Mouse (Mus musculus): ENCODE measurements at regions not wholly inside any gene's neighbourhood (a gene's known extent, or its start where the extent isn't known, plus 50 kb on each side); places are given as distances from the start of the nearest gene placed in this dataset.
"Not testable (repeated sequence)": the region's sequence is repeated elsewhere in the genome, so short reads cannot be mapped to it uniquely, and the experiment has no call there.

DNA sequence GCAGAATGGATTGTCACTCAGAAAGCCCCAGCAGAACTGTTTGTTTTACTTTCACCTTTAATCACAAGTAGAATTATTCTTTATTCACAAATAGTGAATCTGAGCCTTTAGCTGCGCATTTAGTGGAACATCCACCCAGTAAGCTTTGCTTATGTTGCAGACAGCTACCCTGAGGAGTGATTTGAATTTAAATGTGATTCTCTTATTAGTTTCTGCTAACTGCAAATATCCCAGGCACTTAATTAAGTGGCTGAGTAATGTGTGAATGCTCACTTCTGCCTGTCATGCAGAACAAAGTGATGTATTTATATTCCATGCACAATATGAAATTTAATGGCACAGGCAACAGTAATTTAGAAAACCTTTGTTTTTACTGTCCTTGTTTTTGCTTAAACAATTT is 344.4 kb upstream of the Nova1 start:
- no peak for DNase-seq (ENCODE audit: low spot score)

DNA sequence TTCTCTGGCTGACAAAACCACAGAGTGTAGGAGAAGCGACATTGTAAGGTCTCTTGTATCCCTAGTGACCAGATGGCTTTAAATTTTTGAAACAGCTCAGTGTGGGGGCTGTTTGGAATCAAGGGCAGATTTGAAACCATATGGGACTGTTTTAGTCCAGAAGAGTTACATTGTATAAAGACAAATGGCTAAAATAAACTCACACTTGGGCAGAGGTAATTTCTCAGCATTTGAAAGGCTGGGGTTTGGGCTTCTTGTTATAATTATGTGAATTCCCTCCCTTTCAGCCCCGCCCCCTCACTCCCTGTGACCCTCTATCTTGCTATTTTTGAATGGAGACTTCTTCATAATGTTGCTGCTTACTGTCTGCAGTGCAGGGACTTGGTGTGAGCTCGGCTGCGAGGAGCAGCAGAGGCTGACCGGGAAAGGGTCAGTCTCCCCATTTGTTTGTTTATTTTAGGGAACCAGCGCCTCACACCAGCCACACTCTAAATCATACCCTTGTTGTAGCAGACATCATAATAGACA is 344.0 kb upstream of the Nova1 start:
- DNase-seq (ENCODE audit: low spot score) = peak; percentile 21

DNA sequence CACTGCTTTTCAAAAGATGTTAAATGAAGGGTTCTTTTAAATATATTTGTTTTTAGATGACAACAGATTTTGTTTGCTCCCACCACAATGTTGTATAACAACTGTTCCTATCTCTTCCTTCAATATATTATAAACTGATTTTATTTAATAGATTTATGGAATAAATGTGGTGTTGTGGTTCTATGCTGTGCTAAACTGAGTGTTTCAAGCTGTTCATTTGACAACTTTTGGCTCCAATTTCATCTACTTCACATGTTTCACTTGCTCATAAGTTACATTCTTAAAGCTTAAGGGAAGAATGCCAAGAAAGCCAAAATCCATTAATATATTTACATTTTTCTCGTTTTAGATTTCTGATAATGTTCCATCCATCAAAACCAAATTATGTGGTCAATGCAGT is 341.9 kb upstream of the Nova1 start:
- no peak for DNase-seq (ENCODE audit: low spot score)

DNA sequence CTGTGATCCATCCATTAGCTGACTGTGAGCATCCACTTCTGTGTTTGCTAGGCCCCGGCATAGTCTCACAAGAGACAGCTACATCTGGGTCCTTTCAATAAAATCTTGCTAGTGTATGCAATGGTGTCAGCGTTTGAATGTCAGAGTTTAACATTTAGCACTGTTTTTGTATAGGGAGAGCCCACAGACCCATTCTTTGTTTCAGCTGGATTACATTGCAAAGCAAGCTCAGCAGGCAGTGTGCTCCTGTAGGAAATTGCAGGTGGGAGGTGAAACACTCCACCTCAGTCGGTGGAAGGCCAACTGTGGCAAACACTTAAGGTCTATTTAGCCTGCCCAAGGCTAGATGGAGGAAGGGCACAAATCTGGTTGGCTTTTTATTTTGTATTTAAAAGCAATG is 337.2 kb upstream of the Nova1 start:
- DNase-seq (ENCODE audit: low spot score) = not testable (repeated sequence)

DNA sequence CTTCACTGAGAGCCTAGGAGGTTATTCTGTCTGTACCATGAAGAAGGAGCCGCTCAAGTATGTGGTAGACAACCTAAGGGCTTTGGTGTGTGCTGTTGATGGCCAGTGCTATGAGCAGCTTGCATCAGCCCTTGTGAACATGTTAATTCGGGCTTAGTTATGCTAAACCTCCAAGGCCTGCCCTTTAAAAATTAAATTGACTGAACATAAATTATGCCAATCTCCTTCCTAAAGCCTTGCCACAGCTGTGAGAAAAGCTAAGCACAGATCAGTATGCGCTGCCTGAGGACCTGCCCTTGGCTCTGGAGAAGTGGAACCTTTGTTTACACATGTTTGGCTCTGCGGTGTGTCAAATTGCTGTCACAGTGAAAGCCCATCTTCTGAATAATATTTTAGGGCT is 321.9 kb upstream of the Nova1 start:
- no peak for DNase-seq (ENCODE audit: low spot score)

DNA sequence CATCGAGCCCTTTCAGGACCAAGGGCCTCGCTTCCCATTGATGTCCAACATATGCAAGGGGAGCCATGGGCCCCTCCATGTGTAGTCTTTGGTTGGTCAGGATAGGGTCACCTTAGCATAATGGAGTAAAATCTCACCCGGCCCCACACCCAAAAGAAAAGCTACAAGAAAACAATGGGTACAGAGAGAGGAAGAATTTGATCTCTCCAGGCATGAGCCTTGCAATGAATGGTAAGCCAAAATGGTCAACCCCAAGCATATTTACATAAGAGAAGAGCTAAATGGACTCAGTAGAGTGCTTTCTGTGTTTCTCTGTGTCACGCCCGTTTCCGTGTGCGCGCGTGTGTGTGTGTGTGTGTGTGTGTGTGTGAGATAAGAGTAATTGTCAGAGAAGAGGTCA is 311.1 kb upstream of the Nova1 start:
- DNase-seq (ENCODE audit: low spot score) = no peak

DNA sequence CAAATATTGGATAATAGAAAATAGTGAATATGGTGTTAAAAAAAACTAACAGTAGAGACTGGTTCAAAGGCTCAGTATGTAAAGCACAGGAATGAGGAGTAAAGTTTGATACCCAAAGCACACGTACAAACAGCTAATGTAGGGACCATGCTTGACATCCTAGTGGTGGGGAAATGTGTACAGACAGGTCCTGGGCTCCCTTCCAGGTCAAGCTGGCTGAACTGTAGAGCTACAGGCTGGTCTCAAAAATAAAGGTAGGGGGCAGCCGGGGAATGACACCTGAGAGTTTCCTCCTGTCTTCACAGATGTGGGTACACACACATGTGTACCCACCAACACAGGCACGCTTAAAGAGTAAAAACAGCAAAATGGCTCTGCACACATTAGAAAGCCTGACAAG is 309.9 kb upstream of the Nova1 start:
- DNase-seq (ENCODE audit: low spot score) = no peak

DNA sequence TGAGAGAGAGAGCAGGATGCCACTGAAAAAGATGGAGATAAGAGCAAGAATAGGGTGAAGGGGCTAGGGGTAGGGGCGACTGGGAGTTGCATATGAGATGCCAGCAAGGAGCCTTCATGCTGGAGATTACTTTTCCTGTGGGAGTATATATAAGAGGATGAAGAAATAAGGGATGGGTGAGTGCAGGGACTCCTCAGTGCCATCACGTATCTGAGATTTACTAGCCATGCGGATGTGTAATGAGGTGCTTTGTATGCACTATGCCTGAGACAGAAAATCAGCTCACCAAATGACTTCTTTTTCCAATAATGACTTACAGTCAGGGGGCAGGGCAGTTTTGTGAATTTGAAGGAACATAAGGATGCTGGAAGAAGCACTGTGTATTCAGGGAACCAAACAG is 302.7 kb upstream of the Nova1 start:
- no peak for DNase-seq (ENCODE audit: low spot score)

DNA sequence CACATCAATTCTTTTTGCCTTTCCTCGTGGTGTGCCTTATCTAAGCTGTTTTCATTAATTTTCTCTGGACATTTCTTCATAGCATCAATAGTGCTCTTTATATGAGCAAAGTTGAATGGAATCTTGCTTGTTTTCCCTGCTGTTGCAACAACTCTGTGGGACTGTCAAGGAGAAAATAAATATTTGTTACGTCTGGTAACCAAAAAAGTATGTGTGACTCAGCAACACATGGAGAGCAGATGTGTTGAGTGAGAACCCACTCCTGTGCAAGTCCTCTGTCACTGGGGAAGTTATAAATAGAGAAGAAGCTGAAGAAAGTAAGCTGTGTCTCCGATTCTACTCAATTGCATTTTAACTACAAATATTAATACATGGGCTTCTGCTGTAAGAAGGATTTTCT is 298.8 kb upstream of the Nova1 start:
- DNase-seq (ENCODE audit: low spot score) = no peak

DNA sequence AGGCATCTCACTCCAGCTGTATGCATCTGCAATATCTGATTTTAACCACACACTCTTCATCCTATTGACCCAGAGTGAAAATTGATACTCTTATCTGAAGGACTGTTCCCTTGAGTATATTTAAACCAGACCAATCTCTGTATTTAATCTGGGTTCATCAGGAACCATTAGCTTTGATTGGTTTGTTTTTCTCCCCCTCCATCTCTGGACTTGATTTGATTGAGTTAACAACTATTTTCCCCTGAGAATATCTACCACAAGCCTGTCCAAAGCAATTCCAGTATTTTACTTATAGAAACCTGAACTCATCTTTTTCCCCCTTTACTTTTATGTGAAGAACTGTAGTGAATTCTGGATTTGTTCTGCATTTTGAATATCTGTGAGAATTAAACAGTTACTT is 270.5 kb upstream of the Nova1 start:
- DNase-seq (ENCODE audit: low spot score) = peak; percentile 4

DNA sequence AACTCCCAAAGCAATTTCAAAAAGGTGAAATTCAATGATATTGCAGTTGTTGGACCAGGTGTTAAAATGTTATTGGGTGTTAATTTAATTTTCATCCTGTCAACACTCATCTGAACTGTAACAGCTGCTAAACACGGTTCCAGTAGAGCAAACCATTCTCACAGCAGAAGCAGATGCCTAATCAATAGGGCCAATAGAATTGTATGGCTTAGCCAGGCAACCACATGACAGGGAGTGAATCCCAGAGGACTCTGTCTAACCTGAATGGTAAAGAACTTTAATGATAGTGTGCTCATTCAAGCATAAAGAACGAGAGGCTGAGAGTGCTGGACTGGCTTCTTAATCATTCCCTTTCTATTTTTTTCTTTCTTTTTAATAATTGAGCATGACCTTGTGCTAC is 256.2 kb upstream of the Nova1 start:
- DNase-seq (ENCODE audit: low spot score) = peak; percentile 3

DNA sequence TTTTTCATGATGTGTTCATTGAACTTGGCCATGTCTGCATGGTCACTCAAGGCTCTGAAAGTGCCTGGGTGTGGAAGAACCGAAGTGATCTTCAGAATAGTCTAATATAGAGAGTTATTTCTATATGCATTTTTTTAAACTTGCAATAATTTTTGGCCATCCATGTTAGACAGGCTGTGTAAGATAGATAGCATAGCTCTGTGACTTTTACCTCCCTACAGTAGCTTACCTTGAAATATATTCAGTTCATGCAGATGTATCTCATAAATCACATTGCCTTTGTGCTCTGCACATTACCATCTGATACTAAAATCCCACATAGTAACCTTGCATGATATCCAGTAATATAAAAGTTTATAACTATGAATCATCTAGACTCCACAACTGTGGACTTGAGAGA is 233.7 kb upstream of the Nova1 start:
- DNase-seq (ENCODE audit: low spot score) = no peak

DNA sequence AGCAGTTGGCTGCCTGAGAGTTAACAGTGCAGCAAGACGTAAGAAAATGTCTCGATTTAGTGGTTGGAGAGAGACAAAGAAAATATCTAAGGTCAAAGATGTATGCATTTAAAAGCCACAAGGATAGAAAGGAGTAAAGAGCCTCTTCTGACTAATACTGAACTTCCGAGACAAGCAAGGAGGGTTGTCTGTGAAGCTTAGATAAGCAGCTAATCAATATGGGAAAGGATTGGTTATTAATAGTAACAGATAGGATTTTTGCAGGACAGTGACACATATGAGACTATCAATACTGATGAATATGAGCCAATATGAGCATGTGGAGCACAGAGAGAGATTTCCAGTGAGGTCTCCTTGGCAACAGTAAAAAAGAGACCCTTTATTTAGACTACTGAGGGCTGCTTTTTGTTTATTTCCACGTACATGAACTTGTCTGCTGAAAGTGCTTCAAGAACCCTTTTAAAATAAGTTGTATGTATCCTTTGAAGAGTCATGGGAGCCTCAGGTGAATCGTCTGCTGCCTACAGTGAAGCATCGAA is 202.2 kb upstream of the Nova1 start:
- no peak for DNase-seq (ENCODE audit: low spot score)

DNA sequence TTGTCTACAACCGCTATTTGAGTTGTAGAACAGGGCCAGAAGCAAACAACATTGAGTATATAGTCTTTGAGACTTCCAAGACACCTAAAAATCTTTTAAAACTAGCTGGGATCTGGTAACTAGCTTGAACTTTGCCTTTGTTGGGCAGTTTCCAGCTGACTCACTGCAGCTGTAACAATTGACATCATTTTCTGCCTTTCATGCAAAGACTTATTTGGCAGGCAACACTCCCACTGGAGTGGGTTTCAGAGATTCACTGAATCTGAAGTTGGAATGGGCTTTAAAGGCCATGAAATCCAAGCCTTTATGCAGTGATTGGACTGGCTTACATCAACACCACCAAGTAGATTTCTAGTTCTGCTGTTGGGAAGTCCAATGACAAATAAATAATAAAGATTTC is 173.6 kb upstream of the Nova1 start:
- DNase-seq (ENCODE audit: low spot score) = no peak

DNA sequence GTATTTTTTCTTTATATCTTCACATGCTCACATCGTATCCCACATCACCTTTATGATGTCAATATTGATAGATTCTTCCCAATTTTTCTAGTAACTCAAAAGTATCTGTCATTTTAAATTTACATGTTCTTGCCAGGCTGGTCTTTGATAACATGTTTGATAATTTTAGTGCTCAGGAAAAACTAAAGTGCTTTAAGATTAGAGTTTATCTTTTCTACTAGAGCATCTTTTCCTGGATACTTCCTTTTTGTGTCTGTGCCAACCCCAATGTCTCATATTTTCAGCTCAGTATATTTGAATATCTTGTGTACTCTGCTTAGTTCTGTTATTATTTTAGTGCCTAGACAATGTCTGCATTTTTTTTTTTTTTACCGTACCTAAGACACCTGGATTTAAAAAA is 170.2 kb upstream of the Nova1 start:
- no peak for DNase-seq (ENCODE audit: low spot score)

DNA sequence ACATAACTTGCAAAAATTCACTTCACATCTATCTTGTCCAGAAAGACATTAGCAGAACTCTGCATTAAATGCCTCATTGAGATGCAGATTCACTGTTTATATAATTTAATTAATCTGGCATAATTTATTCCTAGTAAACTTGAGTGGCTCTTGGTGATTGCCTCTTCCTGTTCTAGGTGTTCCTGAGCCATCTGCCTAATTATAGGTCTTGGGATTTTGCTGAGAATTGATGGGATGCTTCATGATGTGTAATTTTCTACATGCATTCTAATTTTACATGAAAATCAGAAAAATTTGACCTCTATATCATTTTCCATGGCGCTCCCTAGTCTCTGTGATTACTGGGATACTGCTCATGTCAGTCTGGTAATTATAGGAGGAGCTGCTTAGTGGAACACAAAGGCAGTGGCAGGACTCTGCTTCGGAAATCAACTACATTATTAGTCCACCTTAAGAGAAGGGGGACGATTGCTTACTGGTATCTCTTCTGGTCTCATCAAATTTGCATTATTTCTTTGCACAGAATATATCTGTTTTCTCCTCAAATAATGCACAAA is 131.6 kb upstream of the Nova1 start:
- no peak for DNase-seq (ENCODE audit: low spot score)

DNA sequence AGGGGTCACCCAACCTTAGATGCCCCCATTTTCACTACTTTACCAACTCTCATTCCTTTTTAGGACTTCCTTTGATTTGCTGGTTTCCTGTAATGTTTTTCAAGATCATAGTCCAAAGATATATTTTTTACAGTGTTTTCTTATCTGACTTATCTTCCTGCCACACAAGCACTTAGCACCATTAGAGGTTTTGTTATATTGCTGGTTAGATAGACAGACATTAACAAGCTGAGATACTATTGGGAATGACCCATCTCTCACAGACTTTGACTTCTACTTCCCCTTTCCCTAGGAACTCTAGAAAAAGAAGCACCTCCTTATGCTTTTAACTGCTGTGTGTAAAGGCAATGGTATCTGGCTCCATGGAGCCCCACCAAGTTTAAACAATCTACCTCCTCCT is 127.0 kb upstream of the Nova1 start:
- no peak for DNase-seq (ENCODE audit: low spot score)

DNA sequence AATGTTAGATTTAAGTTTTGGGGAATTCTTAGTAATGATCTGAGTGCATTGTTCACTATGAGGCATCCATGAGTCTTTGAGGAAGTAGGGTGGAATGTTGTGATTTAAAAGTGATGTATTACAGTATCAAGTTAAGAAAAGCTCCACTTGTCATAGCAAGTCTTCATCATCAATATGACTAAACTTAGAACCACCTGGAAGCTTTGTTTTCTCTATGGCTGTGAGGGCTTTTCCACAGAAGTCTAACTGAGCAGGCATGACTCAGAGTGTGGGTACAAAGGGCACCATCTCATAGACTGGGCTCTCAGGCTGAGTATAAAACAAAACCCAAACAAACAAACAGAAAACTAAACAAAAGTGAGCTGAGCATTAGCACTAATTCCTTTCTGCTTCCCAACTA is 112.4 kb upstream of the Nova1 start:
- DNase-seq (ENCODE audit: low spot score) = no peak

DNA sequence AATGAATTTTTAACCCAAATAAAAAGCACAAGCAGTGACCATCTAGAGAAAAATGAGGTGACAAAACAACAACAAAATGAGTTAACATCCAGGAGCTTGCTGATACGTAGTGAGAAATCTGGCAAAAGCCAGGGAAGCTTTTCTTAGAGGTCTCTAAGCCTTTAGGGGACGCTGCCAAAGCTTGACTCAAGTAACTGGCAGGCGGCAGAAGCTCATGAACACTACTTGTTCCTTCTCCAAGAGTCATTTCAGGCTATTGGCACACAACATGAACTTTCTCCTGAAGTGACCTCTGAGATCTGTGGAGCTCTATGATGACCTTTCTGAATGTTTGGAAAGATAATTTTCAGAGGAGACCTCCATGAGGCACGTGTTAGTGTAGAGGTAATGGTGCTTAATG is 98.6 kb upstream of the Nova1 start:
- no peak for DNase-seq (ENCODE audit: low spot score)

DNA sequence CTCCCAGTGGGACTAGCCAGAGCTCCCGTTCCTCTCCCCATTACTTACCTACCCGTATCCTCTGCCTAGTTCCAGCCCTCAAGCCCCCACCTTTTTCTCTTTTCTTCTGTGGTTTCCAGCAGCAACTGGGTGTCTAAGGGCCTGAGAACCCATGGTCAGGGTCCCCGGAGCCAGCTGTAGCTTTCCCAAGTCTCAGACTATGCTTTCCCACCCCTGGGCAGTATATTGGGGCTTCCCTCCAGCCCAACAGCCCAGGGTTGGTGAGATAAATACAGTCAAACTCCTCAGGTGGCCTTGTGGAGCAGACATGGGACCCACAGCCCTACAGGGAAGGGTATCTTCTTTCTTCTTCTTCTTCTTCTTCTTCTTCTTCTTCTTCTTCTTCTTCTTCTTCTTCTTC is 59.4 kb upstream of the Nova1 start:
- no peak for DNase-seq (ENCODE audit: low spot score)

DNA sequence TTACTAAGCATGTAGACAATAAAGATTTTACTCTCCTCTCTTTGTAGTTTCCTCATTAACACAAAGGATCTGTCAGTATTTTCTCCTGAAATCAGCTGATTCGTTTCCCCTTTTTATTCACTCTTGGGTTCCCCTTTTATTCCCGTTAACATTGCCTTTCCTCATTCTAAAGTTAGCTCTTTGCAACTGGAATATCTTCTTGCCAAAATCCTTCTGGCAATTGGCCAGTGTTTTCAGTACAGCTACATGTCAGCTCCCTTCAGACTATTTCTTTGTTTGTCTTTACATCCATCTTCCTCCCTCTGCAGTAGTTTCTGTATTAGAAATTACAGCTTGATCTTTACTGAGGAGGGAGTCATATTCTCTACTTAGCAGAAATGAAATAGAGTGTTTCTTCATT is 51.4 kb upstream of the Nova1 start:
- no peak for DNase-seq (ENCODE audit: low spot score)
